Comparison of ENCODE assay signal across 8 mouse cellular contexts in the genomic region with DNA sequence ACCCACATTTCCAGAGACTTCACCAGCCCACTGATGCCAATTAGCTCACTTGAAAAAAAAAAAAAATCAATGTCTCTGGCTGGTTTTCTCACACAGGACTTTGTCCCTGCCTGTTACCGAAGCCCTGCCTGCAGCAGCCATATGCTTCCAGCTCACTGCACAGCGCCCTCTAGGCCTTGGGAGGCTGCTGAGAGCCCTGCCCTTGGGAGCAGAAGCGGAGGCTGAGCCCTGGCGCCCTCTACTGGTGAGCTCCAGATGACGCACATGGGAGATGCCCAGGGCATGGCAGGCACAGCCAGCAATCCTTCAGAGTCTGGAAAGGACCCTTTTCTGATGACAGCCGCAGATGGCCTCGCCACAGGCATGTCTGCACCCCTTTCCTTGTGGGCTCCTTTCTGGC. TPM values are rescaled to one million over a fixed set of nuclear protein-coding genes. Genes with fewer than 3 reads are reported as not detected.
DNase-seq lines count a peak whose midpoint lies in the region; ATAC-seq and TF ChIP-seq lines count a peak whose summit lies in the region.
"Had no signal": no experiment of that assay in that cellular context is flagged by ENCODE, and none has a peak within 500 bp of the region (broad histone marks: within the 10 kb centered on the region; RNA-seq: fewer than 3 reads in every experiment).

No protein-coding gene starts in this region.

- no peak overlapping the region for H3K9ac ChIP-seq in ES-Bruce4 (ENCODE audit: low read depth, poor library complexity, severe bottlenecking)
- H3K9ac ChIP-seq in heart, embryonic 12.5 days, result no peak overlapping the region
- H3K9ac ChIP-seq: lung, embryonic 15.5 days had no signal

- H3K27me3 ChIP-seq in ES-Bruce4 (ENCODE audit: control insufficient read depth, insufficient read depth, low read length, poor library complexity, severe bottlenecking), result no peaks in the 10 kb centered on the region
- peaks cover 27% of the 10 kb centered on the region for H3K27me3 ChIP-seq in heart, embryonic 12.5 days (replicated peaks)

- peak; percentile 71; the same call in 1 of the 2 replicates for TF ChIP-seq EP300 in ES-Bruce4 (IDR thresholded peaks at IDR 0.05; ENCODE audit: insufficient read depth, low read depth, low read length)

- no peaks in the 10 kb centered on the region for H3K36me3 ChIP-seq in ES-Bruce4 (ENCODE audit: control insufficient read depth, insufficient read depth, low read length, poor library complexity, severe bottlenecking)
- no peaks in the 10 kb centered on the region for H3K36me3 ChIP-seq in heart, embryonic 12.5 days
- H3K36me3 ChIP-seq: lung, embryonic 15.5 days had no signal

- DNase-seq in T-cell, adult 2 months (ENCODE audit: low spot score), result peak; percentile 67
- DNase-seq in cerebellum, postnatal 36 days, result peak; percentile 71 to 75
- peak; percentile 84 to 88 for DNase-seq in layer of hippocampus, adult 2 months (ENCODE audit: low spot score in 2 of 2)
- DNase-seq in lung, postnatal 10 days, result peak; percentile 82
- peak; percentile 59 to 62 for DNase-seq in right cerebral cortex, postnatal 36 days (ENCODE audit: low spot score in 2 of 2)

- H3K4me1 ChIP-seq in ES-Bruce4 (ENCODE audit: control insufficient read depth, insufficient read depth, low read length), result peaks cover 2% of the 10 kb centered on the region
- no peaks in the 10 kb centered on the region for H3K4me1 ChIP-seq in heart, embryonic 12.5 days (replicated peaks)
- H3K4me1 ChIP-seq: lung, embryonic 15.5 days had no signal

- no peak overlapping the region for H3K27ac ChIP-seq in ES-Bruce4 (ENCODE audit: insufficient read depth, low read length)
- no peak overlapping the region for H3K27ac ChIP-seq in heart, embryonic 12.5 days (ENCODE audit: poor library complexity, severe bottlenecking)
- peak overlapping the region; percentile 51; the same call in 1 of the 2 replicates for H3K27ac ChIP-seq in layer of hippocampus, adult 2 months
- H3K27ac ChIP-seq: lung, embryonic 15.5 days had no signal

- no peak overlapping the region for H3K4me2 ChIP-seq in heart, embryonic 12.5 days
- H3K4me2 ChIP-seq: lung, embryonic 15.5 days had no signal

- WGBS in heart, embryonic 12.5 days, result 33% methylated on average over 7 of the region's 7 CpGs

- no peaks in the 10 kb centered on the region for H3K9me3 ChIP-seq in ES-Bruce4 (replicated peaks; ENCODE audit: control insufficient read depth, insufficient read depth, low read length, poor library complexity, severe bottlenecking)
- H3K9me3 ChIP-seq in heart, embryonic 12.5 days (replicated peaks), result no peaks in the 10 kb centered on the region
- H3K9me3 ChIP-seq: lung, embryonic 15.5 days had no signal

- TF ChIP-seq CTCF in ES-Bruce4 (IDR thresholded peaks at IDR 0.05; ENCODE audit: low read depth, low read length), result peak; percentile 100
- TF ChIP-seq CTCF in layer of hippocampus, adult 2 months (conservative IDR thresholded peaks at IDR 0.05), result peak; percentile 94

- 0 out of 2 replicates have a peak, but pooled peaks have one; percentile 25 for ATAC-seq in heart, embryonic 12.5 days (ENCODE audit: insufficient number of reproducible peaks, low FRiP score)

- no peak for TF ChIP-seq POLR2A in ES-Bruce4 (IDR thresholded peaks at IDR 0.05; ENCODE audit: insufficient read depth, low read length)

- no peak overlapping the region for H3K4me3 ChIP-seq in ES-Bruce4 (ENCODE audit: low read depth, low read length)
- no peak overlapping the region for H3K4me3 ChIP-seq in heart, embryonic 12.5 days
- no peak overlapping the region for H3K4me3 ChIP-seq in layer of hippocampus, adult 2 months
- H3K4me3 ChIP-seq: lung, embryonic 15.5 days had no signal

RNA-seq across cellular contexts. Expression of a gene that starts 12.8 kb away (rescaled TPM):
- not detected in 2 replicates for polyA plus RNA-seq in ES-Bruce4 (2011; ENCODE audit: insufficient read depth, insufficient read length, low read depth, missing spikeins)
- not detected in 2 replicates for polyA plus RNA-seq in heart, embryonic 12.5 days (2016; fragmentation: Nextera tagmentation; extraction: Ambion mirVana)
- 10 to 100 TPM; 76.8 to 82.2 TPM for total RNA-seq in layer of hippocampus, adult 2 months (2021)

RNA-seq across cellular contexts. Expression of a gene that starts 16.7 kb away (rescaled TPM):
- not detected in 2 replicates for polyA plus RNA-seq in ES-Bruce4 (2011; ENCODE audit: insufficient read depth, insufficient read length, low read depth, missing spikeins)
- not detected in 2 replicates for polyA plus RNA-seq in heart, embryonic 12.5 days (2016; fragmentation: Nextera tagmentation; extraction: Ambion mirVana)
- not detected for total RNA-seq in layer of hippocampus, adult 2 months (2021)
- polyA plus RNA-seq: lung, embryonic 15.5 days had no signal

RNA-seq across cellular contexts. Expression of a gene that starts 42.6 kb away (rescaled TPM):
- 30.8 and 38.7 TPM in 2 replicates for polyA plus RNA-seq in ES-Bruce4 (2011; ENCODE audit: insufficient read depth, insufficient read length, low read depth, missing spikeins)
- 37.3 and 39.4 TPM in 2 replicates for polyA plus RNA-seq in heart, embryonic 12.5 days (2016; fragmentation: Nextera tagmentation; extraction: Ambion mirVana)
- 10 to 100 TPM; 85.0 to 99.3 TPM for total RNA-seq in layer of hippocampus, adult 2 months (2021)
